Mouse (Mus musculus) heart, postnatal 0 days (tissue): ENCODE measurements around the gene Ssr2. TPM values are rescaled to one million over a fixed set of nuclear protein-coding genes. Genes with fewer than 3 reads are reported as not detected.

ENCODE experiments used
- ATAC-seq: fragments of 200-750 bp; cut with Nextera tagmentation; 2 replicates; pipeline ENCODE4 v1.8.0; 2017; ENCODE audit warnings: low read depth, moderate number of reproducible peaks, moderate library complexity; ENCODE audit not compliant: insufficient read depth
- DNase-seq: peaks from one replicate; pipeline ENCODE4 v3.0.0-alpha.2; 2016; ENCODE audit warnings: low spot score
- H3K27ac ChIP-seq: fragments of 300-500 bp; sonication (generic); 2 replicates; pipeline ENCODE4 v1.5.1; 2014; ENCODE audit warnings: low read depth, mild to moderate bottlenecking
- H3K27me3 ChIP-seq: fragments of 300-500 bp; sonication (generic); 2 replicates; pipeline ENCODE4 v1.6.1; 2014; ENCODE audit warnings: low read length, mixed read lengths; ENCODE audit not compliant: control insufficient read depth, insufficient read depth
- H3K36me3 ChIP-seq: fragments of 300-500 bp; sonication (generic); replicated peaks from 2 replicates; pipeline ENCODE4 v1.6.1; 2014; ENCODE audit warnings: low read length, mixed read lengths; ENCODE audit not compliant: control insufficient read depth, insufficient read depth
- H3K4me1 ChIP-seq: fragments of 300-500 bp; sonication (generic); 2 replicates; pipeline ENCODE4 v1.6.1; 2014; ENCODE audit warnings: antibody characterized with exemption; ENCODE audit not compliant: control insufficient read depth, insufficient read depth
- H3K4me2 ChIP-seq: fragments of 300-500 bp; sonication (generic); 2 replicates; pipeline ENCODE4 v1.6.1; 2014; ENCODE audit warnings: low read depth, mild to moderate bottlenecking, low read length, moderate library complexity
- H3K4me3 ChIP-seq: fragments of 300-500 bp; sonication (generic); 2 replicates; pipeline ENCODE4 v1.5.1; 2014; ENCODE audit warnings: low read depth, low read length
- H3K9ac ChIP-seq: fragments of 300-500 bp; sonication (generic); replicated peaks from 2 replicates; pipeline ENCODE4 v1.6.1; 2014; ENCODE audit warnings: low read depth, low read length, mixed read lengths
- H3K9me3 ChIP-seq: fragments of 300-500 bp; sonication (generic); replicated peaks from 2 replicates; pipeline ENCODE4 v1.6.1; 2016; ENCODE audit warnings: low read length; ENCODE audit not compliant: control insufficient read depth
- CTCF ChIP-seq: IDR thresholded peaks from 2 replicates; pipeline ENCODE4 v1.5.1; 2016; ENCODE audit warnings: antibody characterized with exemption, control low read depth, low read depth
- EP300 ChIP-seq: IDR thresholded peaks from 2 replicates; pipeline ENCODE4 v1.6.1; 2016; ENCODE audit warnings: antibody characterized with exemption, low read depth
- WGBS: fragments of 180-500 bp; shearing (Covaris S2); extraction: QIAGEN DNeasy Blood & Tissue Kit; methylation state at CpG from one replicate; pipeline ENCODE4 v1.1.7; 2014; 5-methylcytosine and 5-hydroxymethylcytosine counted together
- polyA plus RNA-seq: library from polyadenylated mRNA; unstranded; fragments of >200 nt; fragmentation: Nextera tagmentation; extraction: Ambion mirVana; gene quantifications from 2 replicates; pipeline ENCODE4 v1.2.1, GENCODE M21; 2015
- total RNA-seq: library from RNA; depleted of rRNA; stranded (reverse); fragments of >200 nt; gene quantifications from 2 replicates; pipeline ENCODE4 v1.2.3, GENCODE M21; 2014; ENCODE audit warnings: low replicate concordance

Ssr2 gene
- total and polyA plus RNA-seq, 2 experiments from 2014 or later, result 144 to 246 TPM

DNA sequence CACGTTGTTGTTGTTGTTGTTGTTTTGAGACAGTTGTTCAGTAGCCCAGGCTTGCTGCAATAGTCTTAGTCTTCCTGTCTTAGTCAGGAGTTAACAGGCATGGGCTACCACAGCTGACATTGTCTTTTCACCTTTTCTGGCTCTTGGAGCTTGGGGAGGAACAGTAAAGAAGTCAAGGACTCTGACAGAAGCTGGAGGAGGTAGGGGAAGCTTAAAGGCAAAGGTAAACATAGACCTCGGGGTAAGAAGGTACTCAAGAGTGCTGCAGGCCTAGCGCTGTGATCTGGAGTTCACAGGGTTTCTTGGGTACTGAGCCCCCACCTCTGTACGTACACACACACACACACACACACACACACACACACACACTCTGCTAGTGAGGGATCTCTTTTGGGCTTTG is 53.1 kb downstream of the Ssr2 start:
- Histone ChIP-seq H3K4me2 (no peak overlapping the region), H3K9me3 (no peaks in the 10 kb centered on the region), H3K9ac (no peak overlapping the region), H3K4me1 (peaks cover 74% of the 10 kb centered on the region), H3K27me3 (no peaks in the 10 kb centered on the region), H3K27ac (peak overlapping the region; percentile 18; the same call in 1 of the 2 replicates), H3K36me3 (peaks cover 51% of the 10 kb centered on the region), H3K4me3 (no peak overlapping the region)
- 47% methylated on average over 3 of the region's 4 CpGs for WGBS
- DNase-seq (no peak), ATAC-seq (no peak)
- TF ChIP-seq EP300 (no peak), CTCF (no peak)

DNA sequence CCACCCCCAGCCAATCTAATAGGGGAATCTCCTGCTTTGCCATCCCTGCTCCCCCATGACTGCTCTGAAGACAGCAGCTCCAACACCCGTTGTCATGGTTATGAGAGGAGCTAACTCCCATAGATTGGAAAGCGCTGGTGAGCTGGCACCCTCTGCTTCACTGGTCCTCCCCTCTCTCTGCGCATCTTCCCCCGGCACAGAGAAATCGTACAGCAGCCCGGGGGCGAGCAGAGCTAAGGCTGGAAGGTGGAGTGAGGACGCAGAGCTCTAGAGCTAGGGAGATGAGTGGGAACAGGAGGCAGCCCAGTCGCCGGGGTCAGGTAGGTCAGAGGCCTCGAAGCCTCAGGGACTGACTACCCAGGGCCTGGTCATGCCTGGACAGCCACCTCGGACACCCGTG is 53.6 kb downstream of the Ssr2 start:
- TF ChIP-seq CTCF (no peak), EP300 (no peak)
- Histone ChIP-seq H3K9me3 (no peaks in the 10 kb centered on the region), H3K9ac (no peak overlapping the region), H3K4me1 (peaks cover 70% of the 10 kb centered on the region), H3K4me2 (no peak overlapping the region), H3K4me3 (no peak overlapping the region), H3K36me3 (peaks cover 56% of the 10 kb centered on the region), H3K27ac (peak overlapping the region; percentile 71), H3K27me3 (no peaks in the 10 kb centered on the region)
- 57% methylated on average over 13 of the region's 13 CpGs for WGBS
- no peak for DNase-seq
- no peak for ATAC-seq

DNA sequence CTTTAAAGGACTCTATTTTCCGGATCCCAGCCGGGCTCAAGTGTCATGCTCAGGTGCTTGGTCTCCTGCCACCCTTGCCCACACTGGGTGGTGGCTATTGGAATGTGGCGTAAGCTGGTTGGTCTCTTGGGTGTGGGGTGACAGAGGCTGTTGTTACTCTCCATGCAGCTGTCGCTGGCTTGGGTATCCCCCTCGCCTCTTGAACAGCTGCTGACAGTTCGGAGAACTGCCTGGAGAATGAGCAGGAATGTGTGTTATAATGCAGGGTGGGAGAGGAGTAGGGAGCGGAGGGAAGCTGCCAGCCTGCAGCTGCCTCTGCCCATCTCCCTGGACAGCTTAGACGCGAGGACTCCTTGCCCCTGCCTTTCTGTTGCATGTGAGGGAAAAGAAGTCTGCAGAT is 54.3 kb downstream of the Ssr2 start:
- Histone ChIP-seq H3K9me3 (no peaks in the 10 kb centered on the region), H3K27ac (peak overlapping the region; percentile 71), H3K4me1 (peaks cover 63% of the 10 kb centered on the region), H3K36me3 (peaks cover 63% of the 10 kb centered on the region), H3K9ac (no peak overlapping the region), H3K4me2 (no peak overlapping the region), H3K4me3 (no peak overlapping the region), H3K27me3 (no peaks in the 10 kb centered on the region)
- WGBS, result 31% methylated on average over 9 of the region's 9 CpGs
- TF ChIP-seq CTCF (no peak), EP300 (no peak)
- DNase-seq (peak; percentile 58), ATAC-seq (peak; percentile 68)

DNA sequence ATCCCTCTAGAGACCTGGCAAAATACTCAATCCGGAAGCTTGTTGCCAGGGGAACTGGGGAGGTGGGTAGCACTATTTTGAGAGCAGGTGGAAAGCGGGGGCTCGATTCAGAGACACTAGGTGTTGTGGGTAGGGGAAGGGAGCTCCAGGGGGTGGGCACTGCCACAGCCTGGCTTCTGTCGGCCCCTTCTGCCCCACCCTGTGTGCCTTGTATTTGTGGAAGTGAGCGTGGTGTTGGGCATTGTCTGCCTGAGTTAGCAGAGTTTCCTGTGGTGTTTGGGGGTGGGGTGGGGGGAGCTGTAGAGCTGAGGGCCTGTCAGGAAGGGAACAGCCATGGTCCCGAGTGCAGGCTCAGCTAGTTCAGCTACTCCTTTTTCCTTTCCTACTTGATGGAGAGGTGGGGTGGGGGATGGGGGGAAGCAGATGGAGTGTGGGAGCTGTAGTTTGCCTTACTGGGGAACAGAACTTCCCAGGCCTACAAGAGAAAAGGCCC is 55.2 kb downstream of the Ssr2 start:
- Histone ChIP-seq H3K4me1 (peaks cover 56% of the 10 kb centered on the region), H3K9ac (no peak overlapping the region), H3K27me3 (no peaks in the 10 kb centered on the region), H3K4me2 (peak overlapping the region; percentile 12; the same call in 1 of the 2 replicates), H3K36me3 (peaks cover 72% of the 10 kb centered on the region), H3K4me3 (no peak overlapping the region), H3K27ac (peak overlapping the region; percentile 71), H3K9me3 (no peaks in the 10 kb centered on the region)
- DNase-seq (peak; percentile 57), ATAC-seq (peak; percentile 61)
- WGBS, result 35% methylated on average over 6 of the region's 6 CpGs
- peak; percentile 72 for TF ChIP-seq EP300
- no peak for TF ChIP-seq CTCF

DNA sequence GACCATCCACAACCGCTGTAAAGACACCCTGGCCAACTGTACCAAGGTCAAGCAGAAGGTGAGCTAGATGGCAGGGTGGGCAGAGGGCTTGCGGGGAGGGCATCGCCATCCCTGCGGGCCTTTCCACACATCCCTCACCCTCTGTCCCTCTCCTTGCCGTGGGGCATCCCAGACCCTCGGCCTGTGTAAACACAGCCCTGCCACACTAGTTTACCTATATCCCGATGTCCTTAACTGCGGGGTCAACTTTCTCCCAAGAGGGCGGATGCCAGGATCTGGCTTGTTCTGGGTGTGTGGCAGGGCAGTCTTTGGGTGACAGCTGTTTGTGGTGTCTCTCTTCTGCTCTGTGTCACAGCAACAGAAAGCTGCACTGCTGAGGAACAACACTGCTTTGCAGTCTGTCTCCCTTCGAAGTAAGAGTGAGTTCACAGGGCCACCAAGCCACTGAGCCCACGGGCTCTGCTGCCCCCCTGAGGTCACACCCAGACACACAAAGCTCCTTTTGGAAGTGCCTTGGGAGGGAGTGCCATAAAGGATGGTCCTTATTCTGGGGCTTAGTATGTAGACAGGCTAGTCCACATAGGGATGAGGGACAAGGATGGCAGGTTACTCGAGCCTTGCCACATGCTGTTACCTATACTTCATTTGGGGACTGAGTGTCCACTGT is 56.4 kb downstream of the Ssr2 start:
- ATAC-seq (peak; percentile 39; the same call in 1 of the 2 replicates), DNase-seq (peak; percentile 78)
- H3K36me3 ChIP-seq, result peaks cover 84% of the 10 kb centered on the region
- H3K4me3 ChIP-seq, result no peak overlapping the region
- no peaks in the 10 kb centered on the region for H3K9me3 ChIP-seq
- TF ChIP-seq EP300 (no peak), CTCF (peak; percentile 80)
- WGBS, result 60% methylated on average over 12 of the region's 12 CpGs
- peak overlapping the region; percentile 41 for H3K27ac ChIP-seq
- H3K27me3 ChIP-seq, result no peaks in the 10 kb centered on the region
- no peak overlapping the region for H3K9ac ChIP-seq
- peaks cover 54% of the 10 kb centered on the region for H3K4me1 ChIP-seq
- no peak overlapping the region for H3K4me2 ChIP-seq

DNA sequence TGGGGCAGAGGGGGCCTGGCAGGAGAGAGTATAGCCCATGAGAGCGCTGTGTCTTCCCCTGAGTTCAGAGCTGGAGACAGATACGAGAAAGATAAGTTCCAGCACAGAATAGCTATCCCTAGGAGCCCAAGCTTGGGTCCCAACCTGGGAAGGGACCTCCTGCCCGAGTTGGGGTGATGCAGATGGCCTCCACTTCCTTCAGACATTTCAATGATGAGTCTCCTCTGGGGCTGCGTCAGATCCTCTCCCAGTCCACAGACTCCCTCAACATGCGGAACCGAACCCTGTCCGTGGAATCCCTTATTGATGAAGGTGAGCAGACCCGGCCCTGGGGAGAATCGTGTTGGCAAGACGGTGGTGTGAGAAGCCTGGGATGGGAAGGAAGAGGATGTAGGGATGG is 57.4 kb downstream of the Ssr2 start:
- Histone ChIP-seq H3K9ac (no peak overlapping the region), H3K4me3 (no peak overlapping the region), H3K4me1 (peaks cover 46% of the 10 kb centered on the region), H3K27ac (no peak overlapping the region), H3K36me3 (peaks cover 92% of the 10 kb centered on the region), H3K4me2 (no peak overlapping the region), H3K27me3 (no peaks in the 10 kb centered on the region), H3K9me3 (no peaks in the 10 kb centered on the region)
- no peak for TF ChIP-seq CTCF
- TF ChIP-seq EP300, result no peak
- no peak for ATAC-seq
- no peak for DNase-seq
- 82% methylated on average over 10 of the region's 10 CpGs for WGBS
